Mouse (Mus musculus): Measurements from ENCODE around the gene Nat8f7.
"Not testable (repeated sequence)": the region's sequence is repeated elsewhere in the genome, so short reads cannot be mapped to it uniquely, and the experiment has no call there.

GRCm38 (mm10) chr6:85701943-85702342, 11.1 kb downstream of the Nat8f7 start:
- not testable (repeated sequence) for TF ChIP-seq HCFC1 (IDR thresholded peaks at IDR 0.05; ENCODE audit: borderline replicate concordance, insufficient read depth, low read length); MAFK (IDR thresholded peaks at IDR 0.05; ENCODE audit: insufficient read depth, low read depth, low read length); ZC3H11A (IDR thresholded peaks at IDR 0.05; ENCODE audit: borderline replicate concordance, low read depth, low read length); ZNF384 (IDR thresholded peaks at IDR 0.05; ENCODE audit: low read depth, low read length); CHD2 (IDR thresholded peaks at IDR 0.05; ENCODE audit: low read depth, low read length)

Data from ES-E14 (cell line).